Mouse (Mus musculus): Measurements from ENCODE around the gene Dpyd. TPM values are rescaled to one million over a fixed set of nuclear protein-coding genes. Genes with fewer than 3 reads are reported as not detected.

Gene Dpyd
- total and polyA plus RNA-seq, 2 experiments from 2014 or later, result 3.5 to 5.9 TPM

GRCm38 (mm10) chr3:118562311-118562671 lies 362 bp downstream of the Dpyd start:
- Histone ChIP-seq H3K36me3 (ENCODE audit: insufficient read depth, low read length) (no peaks in the 10 kb centered on the region), H3K4me3 (ENCODE audit: low read depth, low read length) (peak overlapping the region; percentile 72), H3K27ac (ENCODE audit: low read depth, low read length) (no peak overlapping the region), H3K9me3 (ENCODE audit: low read length) (no peaks in the 10 kb centered on the region), H3K9ac (replicated peaks; ENCODE audit: low read length, poor library complexity, severe bottlenecking) (peak overlapping the region; percentile 66), H3K27me3 (ENCODE audit: insufficient read depth, low read length) (no peaks in the 10 kb centered on the region), H3K4me1 (ENCODE audit: insufficient read depth, low read length) (0 out of 2 replicates have a peak, but pooled peaks cover 3% of the 10 kb centered on the region), H3K4me2 (ENCODE audit: low read depth, low read length, poor library complexity, severe bottlenecking) (peak overlapping the region; percentile 97)
- TF ChIP-seq CTCF (IDR thresholded peaks at IDR 0.05), result no peak
- DNase-seq (ENCODE audit: low spot score) (no peak), ATAC-seq (ENCODE audit: low FRiP score) (peak; percentile 74)
- WGBS, result 1% methylated on average over 16 of the region's 18 CpGs

DNA sequence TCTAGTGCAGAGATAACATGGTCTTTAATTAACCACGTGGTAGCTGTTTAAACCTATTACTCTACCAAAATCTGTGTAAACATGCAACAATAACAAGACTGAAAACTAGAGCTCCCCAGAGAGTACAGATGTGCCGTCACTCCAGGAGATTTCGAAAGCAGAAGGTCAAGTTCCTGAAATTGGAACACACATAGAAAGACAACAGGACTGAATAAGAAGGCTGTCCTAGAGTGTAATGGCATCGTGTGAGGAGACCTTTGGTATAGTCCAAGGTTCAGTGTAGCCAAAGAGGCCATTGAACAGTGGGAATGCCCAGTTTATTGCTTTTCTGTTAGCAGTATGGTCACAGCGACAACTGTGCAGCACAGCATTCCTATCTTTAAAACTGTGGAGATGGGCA lies 4.8 kb downstream of the Dpyd start:
- Histone ChIP-seq H3K4me2 (ENCODE audit: low read depth, low read length, poor library complexity, severe bottlenecking) (no peak overlapping the region), H3K27me3 (ENCODE audit: insufficient read depth, low read length) (no peaks in the 10 kb centered on the region), H3K9me3 (ENCODE audit: low read length) (no peaks in the 10 kb centered on the region), H3K4me3 (ENCODE audit: low read depth, low read length) (no peak overlapping the region), H3K36me3 (ENCODE audit: insufficient read depth, low read length) (no peaks in the 10 kb centered on the region), H3K9ac (replicated peaks; ENCODE audit: low read length, poor library complexity, severe bottlenecking) (no peak overlapping the region), H3K27ac (ENCODE audit: low read depth, low read length) (no peak overlapping the region), H3K4me1 (ENCODE audit: insufficient read depth, low read length) (no peaks in the 10 kb centered on the region)
- 75% methylated on average over 5 of the region's 5 CpGs for WGBS
- TF ChIP-seq CTCF (IDR thresholded peaks at IDR 0.05), result no peak
- DNase-seq (ENCODE audit: low spot score) (no peak), ATAC-seq (ENCODE audit: low FRiP score) (no peak)

- no peak overlapping the region for H3K27ac ChIP-seq (ENCODE audit: low read depth, low read length)
- DNase-seq (ENCODE audit: low spot score) (no peak), ATAC-seq (ENCODE audit: low FRiP score) (no peak)
- WGBS, result 64% methylated on average over 7 of the region's 7 CpGs
- H3K9ac ChIP-seq (replicated peaks; ENCODE audit: low read length, poor library complexity, severe bottlenecking), result no peak overlapping the region
- H3K36me3 ChIP-seq (ENCODE audit: insufficient read depth, low read length), result no peaks in the 10 kb centered on the region
- no peaks in the 10 kb centered on the region for H3K27me3 ChIP-seq (ENCODE audit: insufficient read depth, low read length)
- no peaks in the 10 kb centered on the region for H3K4me1 ChIP-seq (ENCODE audit: insufficient read depth, low read length)
- no peak overlapping the region for H3K4me2 ChIP-seq (ENCODE audit: low read depth, low read length, poor library complexity, severe bottlenecking)
- no peak overlapping the region for H3K4me3 ChIP-seq (ENCODE audit: low read depth, low read length)
- H3K9me3 ChIP-seq (ENCODE audit: low read length), result no peaks in the 10 kb centered on the region
- TF ChIP-seq CTCF (IDR thresholded peaks at IDR 0.05), result no peak
Observed at GRCm38 (mm10) chr3:118570197-118570596, 8.3 kb downstream of the Dpyd start.

DNA sequence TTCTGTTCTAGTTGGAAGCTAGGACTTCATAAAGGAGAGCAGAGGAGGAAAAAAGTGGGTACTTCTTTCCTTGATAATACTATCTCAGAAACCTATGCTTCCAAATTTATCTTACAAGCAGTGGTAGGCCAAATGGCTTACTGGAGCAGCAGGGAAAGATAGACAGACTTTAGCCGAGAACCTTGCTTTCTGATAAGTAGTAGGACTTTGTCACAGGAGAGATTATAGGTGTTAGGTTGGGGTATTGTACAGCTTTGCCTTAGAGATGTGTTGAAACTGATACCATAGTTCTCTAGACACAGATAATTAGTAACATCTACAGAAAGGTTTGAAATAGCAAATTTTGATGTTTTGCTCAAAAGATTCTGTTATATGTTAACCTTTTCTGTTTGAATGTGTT lies 28.6 kb downstream of the Dpyd start:
- ATAC-seq (ENCODE audit: low FRiP score) (no peak), DNase-seq (ENCODE audit: low spot score) (no peak)
- TF ChIP-seq CTCF (IDR thresholded peaks at IDR 0.05), result no peak
- Histone ChIP-seq H3K9me3 (ENCODE audit: low read length) (no peaks in the 10 kb centered on the region), H3K4me2 (ENCODE audit: low read depth, low read length, poor library complexity, severe bottlenecking) (no peak overlapping the region), H3K36me3 (ENCODE audit: insufficient read depth, low read length) (no peaks in the 10 kb centered on the region), H3K4me3 (ENCODE audit: low read depth, low read length) (no peak overlapping the region), H3K9ac (replicated peaks; ENCODE audit: low read length, poor library complexity, severe bottlenecking) (no peak overlapping the region), H3K4me1 (ENCODE audit: insufficient read depth, low read length) (no peaks in the 10 kb centered on the region), H3K27ac (ENCODE audit: low read depth, low read length) (no peak overlapping the region), H3K27me3 (ENCODE audit: insufficient read depth, low read length) (no peaks in the 10 kb centered on the region)
- 92% methylated on average over 1 of the region's 1 CpGs for WGBS

DNA sequence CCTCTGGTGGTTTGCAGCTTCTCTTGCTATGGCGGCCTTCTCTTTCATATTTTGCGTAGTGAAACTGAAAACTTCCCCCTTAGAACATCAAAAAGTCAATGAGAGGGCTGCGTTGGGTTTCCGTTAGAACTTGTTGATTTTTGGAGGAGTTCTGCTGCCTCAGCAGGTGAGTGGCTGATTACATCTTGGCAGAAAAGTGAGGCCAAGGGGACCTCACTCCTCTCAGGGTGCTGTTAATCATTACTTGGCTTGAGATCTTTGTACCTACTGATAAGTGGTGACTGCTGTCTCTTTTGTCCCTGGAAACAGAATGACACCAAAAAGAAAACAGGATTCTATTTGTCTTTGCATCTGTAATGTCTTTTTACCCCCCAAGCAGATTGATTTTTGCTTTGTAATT lies 32.9 kb downstream of the Dpyd start:
- H3K4me1 ChIP-seq (ENCODE audit: insufficient read depth, low read length), result no peaks in the 10 kb centered on the region
- DNase-seq (ENCODE audit: low spot score) (no peak), ATAC-seq (ENCODE audit: low FRiP score) (no peak)
- no peaks in the 10 kb centered on the region for H3K36me3 ChIP-seq (ENCODE audit: insufficient read depth, low read length)
- WGBS, result 82% methylated on average over 4 of the region's 4 CpGs
- no peak overlapping the region for H3K4me2 ChIP-seq (ENCODE audit: low read depth, low read length, poor library complexity, severe bottlenecking)
- no peak for TF ChIP-seq CTCF (IDR thresholded peaks at IDR 0.05)
- H3K9ac ChIP-seq (replicated peaks; ENCODE audit: low read length, poor library complexity, severe bottlenecking), result no peak overlapping the region
- H3K9me3 ChIP-seq (ENCODE audit: low read length), result no peaks in the 10 kb centered on the region
- H3K27ac ChIP-seq (ENCODE audit: low read depth, low read length), result no peak overlapping the region
- no peak overlapping the region for H3K4me3 ChIP-seq (ENCODE audit: low read depth, low read length)
- H3K27me3 ChIP-seq (ENCODE audit: insufficient read depth, low read length), result no peaks in the 10 kb centered on the region

GRCm38 (mm10) chr3:118595693-118596092 lies 33.8 kb downstream of the Dpyd start:
- WGBS, result 91% methylated on average over 2 of the region's 2 CpGs

More at GRCm38 (mm10) chr3:118595693-118596092, 33.8 kb downstream of the Dpyd start:
- no peak overlapping the region for H3K4me3 ChIP-seq (ENCODE audit: low read depth, low read length)
- H3K27ac ChIP-seq (ENCODE audit: low read depth, low read length), result no peak overlapping the region
- DNase-seq (ENCODE audit: low spot score), result no peak
- no peak for ATAC-seq (ENCODE audit: low FRiP score)
- no peaks in the 10 kb centered on the region for H3K36me3 ChIP-seq (ENCODE audit: insufficient read depth, low read length)
- H3K9ac ChIP-seq (replicated peaks; ENCODE audit: low read length, poor library complexity, severe bottlenecking), result no peak overlapping the region
- no peaks in the 10 kb centered on the region for H3K27me3 ChIP-seq (ENCODE audit: insufficient read depth, low read length)
- no peak for TF ChIP-seq CTCF (IDR thresholded peaks at IDR 0.05)
- no peaks in the 10 kb centered on the region for H3K4me1 ChIP-seq (ENCODE audit: insufficient read depth, low read length)
- no peaks in the 10 kb centered on the region for H3K9me3 ChIP-seq (ENCODE audit: low read length)
- no peak overlapping the region for H3K4me2 ChIP-seq (ENCODE audit: low read depth, low read length, poor library complexity, severe bottlenecking)

All from midbrain, postnatal 0 days (tissue).